Comparison of ENCODE assay signal across 7 mouse cellular contexts in the genomic region with DNA sequence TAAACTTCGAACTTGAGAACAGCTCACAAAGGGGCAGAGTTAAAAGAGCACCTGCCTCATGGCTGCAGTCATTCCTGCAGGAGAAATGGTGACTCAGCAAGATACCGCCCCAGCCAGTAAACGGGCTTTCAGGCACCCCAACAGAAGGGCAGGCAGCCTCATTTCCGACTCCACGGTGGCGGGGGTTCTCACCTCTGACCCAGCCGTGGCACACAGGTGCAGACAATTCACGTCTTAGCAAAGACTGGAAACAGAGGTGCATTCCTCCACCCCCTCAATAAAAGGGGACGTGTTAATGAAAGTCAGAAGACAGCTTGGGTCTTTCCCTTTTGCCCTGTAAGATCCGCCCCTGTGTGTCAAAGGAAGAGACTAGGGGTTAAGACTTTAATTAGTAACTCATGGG.
DNase-seq lines count a peak whose midpoint lies in the region; ATAC-seq lines count a peak whose summit lies in the region.

No protein-coding gene starts in this region.

- H3K36me3 ChIP-seq in limb, embryonic 10.5 days, result peaks cover 12% of the 10 kb centered on the region

- peak overlapping the region; percentile 24 for H3K4me3 ChIP-seq in limb, embryonic 10.5 days

- 0 out of 2 replicates have a peak, but pooled peaks cover 4% of the 10 kb centered on the region for H3K27me3 ChIP-seq in limb, embryonic 10.5 days (ENCODE audit: low read depth, poor library complexity, severe bottlenecking)

- H3K9me3 ChIP-seq in limb, embryonic 10.5 days (replicated peaks), result no peaks in the 10 kb centered on the region

- H3K4me1 ChIP-seq in limb, embryonic 10.5 days, result peaks cover 78% of the 10 kb centered on the region

- H3K27ac ChIP-seq in limb, embryonic 10.5 days, result no peak overlapping the region

- peak; percentile 24 for DNase-seq in R1 (ENCODE audit: low read depth, low spot score)
- peak; percentile 79 for DNase-seq in limb, embryonic 10.5 days (ENCODE audit: low spot score)
- peak; percentile 30 to 42 for DNase-seq in thymus, adult 18-20 months
- DNase-seq in cerebellum, postnatal 36 days, result no peak
- no peak for DNase-seq in gastrocnemius, adult 18-20 months (ENCODE audit: low spot score)

- peak; percentile 79 for ATAC-seq in CD4-positive, CD25-positive, alpha-beta regulatory T cell, adult 4 months
- peak; percentile 26 to 69; a peak in 3 of 4 replicates for ATAC-seq in hematopoietic stem cell, adult 5-6 weeks (replicated peaks in 1 of 2; ENCODE audit: insufficient read depth in 1 of 2, low FRiP score in 2 of 2, low TSS enrichment in 1 of 2, low read depth in 1 of 2, poor library complexity in 2 of 2, severe bottlenecking in 2 of 2)

- 1% methylated on average over 10 of the region's 10 CpGs for WGBS in limb, embryonic 10.5 days

Comparison
In these comparisons a context has a peak if more than half of its experiments do, and no peak if none do; other contexts are left out.
1. DNase-seq: peak in R1 (single experiment), limb, embryonic 10.5 days (single experiment) and thymus, adult 18-20 months (2 of 2); none in cerebellum, postnatal 36 days (0 of 2) and gastrocnemius, adult 18-20 months (single experiment).